Mouse (Mus musculus) frontal cortex, postnatal 14 days (tissue): ENCODE results near the gene Rsbn1.

ENCODE experiments used
- DNase-seq, 2 experiments: peaks; one replicate each; pipeline ENCODE4 v3.0.0; 2022; ENCODE audit warnings: low spot score in 2 of 2

Gene Rsbn1

DNA sequence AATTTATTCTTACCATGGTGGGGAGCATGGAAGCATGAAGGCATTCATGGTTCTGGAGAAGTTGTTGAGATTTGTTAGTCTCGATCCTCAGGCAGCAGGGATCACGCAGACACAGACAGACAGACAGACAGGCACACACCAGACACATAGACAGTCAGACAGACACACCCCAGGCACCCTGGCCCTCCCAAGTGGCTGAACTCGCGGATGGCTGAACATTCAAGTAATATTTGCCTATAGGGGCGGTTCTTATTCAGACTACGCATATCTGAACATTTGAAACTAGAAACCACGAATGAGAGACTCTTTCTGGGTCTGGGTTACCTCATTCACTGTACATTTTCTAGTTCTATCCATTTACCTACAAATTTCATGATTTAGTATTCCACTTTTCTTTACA lies 34.7 kb downstream of the Rsbn1 start:
- DNase-seq, result no peak

DNA sequence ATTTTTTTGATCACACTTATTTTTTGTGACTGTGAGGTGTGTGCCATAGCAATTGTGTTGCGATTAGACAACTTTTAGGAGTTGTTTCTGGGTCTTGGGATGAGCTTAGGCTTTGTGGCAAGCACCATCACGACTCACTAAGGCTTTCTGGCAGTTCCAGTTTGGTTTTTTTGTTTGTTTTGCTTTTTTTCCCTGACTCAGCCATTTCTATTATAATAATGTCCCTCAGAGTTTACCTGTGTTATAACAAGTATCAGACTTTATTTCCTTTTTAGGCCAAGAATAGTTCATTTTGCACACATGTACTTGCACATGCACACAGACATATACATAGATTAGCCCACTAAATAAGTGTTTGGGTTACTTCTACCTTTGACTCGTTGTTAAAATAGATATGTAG lies 46.7 kb downstream of the Rsbn1 start:
- DNase-seq, result no peak

DNA sequence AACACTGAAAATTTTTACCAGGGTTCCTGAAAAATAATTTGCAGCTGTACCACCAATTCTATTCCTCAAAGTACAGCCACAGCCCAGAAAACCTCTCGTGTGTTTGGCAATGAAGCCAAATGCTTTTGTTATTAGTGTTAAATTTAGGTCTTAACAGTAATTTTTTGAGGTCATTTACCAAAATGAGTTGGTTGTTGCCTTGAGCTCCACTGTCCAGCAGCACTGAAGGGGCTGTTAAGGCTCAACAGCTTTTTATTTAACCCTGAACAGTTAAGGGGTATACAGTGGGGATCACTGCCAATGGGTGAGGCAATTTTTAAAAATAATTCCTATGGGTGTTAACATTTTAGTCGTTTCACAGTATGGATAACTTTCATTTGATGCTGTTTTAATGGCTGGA lies 53.3 kb downstream of the Rsbn1 start:
- no peak for DNase-seq

DNA sequence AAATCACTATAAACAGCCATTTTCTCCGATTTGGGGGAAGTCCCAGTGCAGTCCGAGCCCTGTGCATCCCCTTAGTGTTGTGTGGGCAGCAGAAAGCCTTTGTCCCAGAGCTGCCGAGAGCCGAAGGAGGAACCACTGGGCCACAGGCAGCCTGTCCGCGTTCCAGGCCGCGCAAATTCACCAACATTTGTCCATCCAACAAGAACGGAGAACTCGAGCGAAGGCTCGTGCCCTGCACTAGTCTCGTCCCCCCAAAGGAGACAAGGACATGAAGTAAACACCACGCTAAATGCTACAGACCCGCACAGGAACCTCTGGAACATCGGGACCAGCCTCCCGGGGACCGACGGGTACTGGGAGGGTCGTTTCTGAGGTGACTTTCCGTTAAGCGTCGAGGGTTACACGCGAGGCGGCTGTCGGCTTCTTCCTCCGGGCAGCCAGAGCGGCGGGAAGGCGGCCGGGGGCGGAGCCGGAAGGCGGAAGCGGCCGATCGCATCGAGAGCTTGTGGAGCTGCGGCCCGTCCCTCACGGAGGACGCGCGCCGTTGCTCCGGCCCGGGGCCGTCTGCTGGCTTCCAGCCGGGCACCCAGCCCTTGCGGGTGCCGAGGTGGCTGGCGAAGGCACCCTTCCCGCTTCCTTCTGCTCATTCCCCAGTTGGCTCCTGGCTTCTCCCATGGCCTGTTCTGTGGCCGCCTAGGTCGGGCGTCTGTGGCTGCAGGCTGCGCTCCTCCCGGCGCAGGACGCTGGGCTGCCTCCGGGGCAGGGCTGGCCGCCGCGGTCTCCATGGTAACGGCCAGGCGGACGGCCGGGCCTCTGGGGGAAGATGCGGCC lies 54.2 kb downstream of the Rsbn1 start, which contains the start of gene Phtf1:
TSS of gene Phtf1 (plus strand) at position 250 of the 831 bp plus-strand sequence.
- DNase-seq, result peak; percentile 74 to 78

DNA sequence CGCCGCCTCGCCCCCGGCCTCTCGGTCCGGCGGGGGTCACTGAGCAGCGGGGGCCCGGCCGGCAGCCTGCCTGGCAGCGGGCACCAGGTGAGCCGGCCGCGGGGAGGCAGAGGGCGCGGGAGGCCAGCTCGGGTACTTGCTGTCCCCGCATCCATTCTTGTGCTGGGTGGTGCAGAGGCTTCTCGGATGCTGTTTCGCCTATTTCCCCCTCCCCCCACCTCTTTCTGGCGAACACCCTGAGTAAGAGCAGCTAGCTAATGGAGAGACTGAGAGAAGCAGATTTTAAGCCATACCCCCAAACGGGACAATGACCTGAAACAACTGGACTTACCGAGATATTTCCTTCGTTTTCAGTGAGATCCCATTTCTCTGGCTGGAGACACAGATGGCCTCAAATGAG lies 54.8 kb downstream of the Rsbn1 start:
- DNase-seq, result peak; percentile 47 to 48

DNA sequence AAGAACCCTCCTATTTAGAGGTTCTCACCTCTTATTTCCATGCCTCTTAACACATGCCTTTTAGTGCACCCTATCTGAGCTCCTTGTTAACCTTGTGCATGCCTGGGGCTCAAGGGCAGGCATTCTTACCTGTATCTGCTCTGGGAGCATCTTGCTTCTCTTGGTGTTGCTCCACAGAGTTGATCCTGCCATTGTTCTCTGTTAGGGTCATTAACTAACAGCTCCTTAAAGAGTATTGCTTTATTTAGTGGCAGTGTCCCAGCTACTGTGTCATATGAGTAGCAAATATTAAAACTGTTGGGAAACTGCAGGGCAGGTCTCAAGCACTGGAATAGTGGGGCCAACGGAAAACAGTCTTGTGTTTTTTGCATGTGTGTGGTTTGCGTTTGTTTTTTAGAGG lies 57.2 kb downstream of the Rsbn1 start:
- DNase-seq, result no peak

DNA sequence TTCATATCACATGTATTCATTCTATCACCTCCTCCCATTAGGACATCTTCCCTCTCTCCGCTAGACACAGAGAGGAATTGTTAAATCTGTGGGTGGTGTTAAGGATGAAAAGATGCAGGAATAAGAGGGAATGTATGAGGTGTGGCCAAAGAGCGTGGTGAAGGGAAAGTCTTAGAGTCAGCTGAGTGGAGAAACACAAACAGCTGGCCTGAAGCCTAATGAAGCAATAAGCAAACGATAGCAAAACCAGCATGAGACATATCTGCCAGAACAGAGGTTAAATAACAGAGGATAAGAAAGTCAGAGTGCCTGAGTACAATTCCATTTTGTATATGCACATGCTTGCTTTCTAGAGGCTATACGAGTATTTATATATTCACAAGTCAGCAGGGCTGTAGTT lies 70.6 kb downstream of the Rsbn1 start:
- no peak for DNase-seq

DNA sequence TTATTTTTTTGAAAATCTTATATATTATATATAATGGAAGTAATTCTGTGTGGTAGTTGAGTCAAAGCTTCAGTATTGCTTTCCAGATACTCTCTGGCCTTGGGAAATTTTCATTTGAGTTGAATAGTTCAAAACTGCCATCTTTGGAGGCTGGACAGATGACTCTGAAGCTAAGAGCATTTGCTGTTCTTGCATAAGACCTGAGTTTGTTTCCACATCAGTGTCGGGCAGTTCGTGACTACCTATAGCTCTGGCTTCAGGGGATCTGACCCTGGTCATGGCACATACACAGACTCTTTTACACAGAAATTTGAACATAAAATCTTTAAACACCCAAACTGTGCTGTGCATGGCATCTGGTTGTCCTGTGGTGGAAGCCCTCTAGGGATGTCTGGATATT lies 71.3 kb downstream of the Rsbn1 start:
- no peak for DNase-seq

DNA sequence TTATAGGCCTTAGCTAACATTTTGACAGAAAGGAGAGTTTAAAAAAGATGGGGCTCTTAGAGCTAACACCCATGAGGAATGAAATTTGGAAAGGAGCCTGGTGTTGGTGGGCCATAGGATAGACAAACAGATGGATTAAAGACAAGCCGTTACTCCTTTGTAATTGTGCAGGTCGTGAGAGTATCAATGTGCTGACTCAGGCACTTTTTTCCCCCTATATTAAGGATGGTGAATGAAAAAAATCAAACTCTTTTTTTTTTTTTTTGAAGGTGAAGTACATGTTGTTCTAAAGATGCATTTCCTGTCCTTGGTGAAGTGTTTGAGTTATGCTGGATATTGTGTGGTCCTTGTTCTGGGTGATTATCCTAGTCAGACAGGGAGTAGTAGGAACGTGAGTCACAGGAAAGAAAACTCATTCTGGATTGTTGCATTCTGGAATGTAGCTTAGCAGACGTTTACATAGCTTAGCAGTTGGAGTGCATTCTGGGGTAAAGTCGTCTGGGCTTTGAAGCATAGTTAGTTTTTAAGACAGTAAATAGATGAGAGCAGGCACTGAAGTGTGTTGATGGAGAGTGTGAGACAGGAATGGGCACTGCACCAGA lies 74.0 kb downstream of the Rsbn1 start:
- DNase-seq, result no peak

DNA sequence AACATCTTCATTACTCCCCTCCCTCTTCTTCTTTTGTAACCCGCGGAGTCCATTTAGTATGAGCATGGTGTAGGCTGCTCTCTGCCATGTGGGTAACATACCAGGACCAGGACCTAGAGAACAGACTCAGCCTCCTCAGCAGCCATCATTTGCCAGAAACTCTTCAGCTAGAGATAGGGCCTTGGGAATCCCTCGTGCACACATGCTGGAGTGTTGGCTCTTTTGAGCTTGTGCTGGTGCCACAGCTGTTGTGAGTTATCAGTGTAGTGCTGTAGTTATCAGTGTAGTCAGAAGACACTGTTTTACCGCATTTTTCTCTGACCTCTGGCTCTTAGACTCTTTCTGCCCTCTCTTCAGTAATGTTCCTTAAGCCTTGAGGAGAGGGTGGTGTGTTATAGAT lies 75.4 kb downstream of the Rsbn1 start:
- no peak for DNase-seq

DNA sequence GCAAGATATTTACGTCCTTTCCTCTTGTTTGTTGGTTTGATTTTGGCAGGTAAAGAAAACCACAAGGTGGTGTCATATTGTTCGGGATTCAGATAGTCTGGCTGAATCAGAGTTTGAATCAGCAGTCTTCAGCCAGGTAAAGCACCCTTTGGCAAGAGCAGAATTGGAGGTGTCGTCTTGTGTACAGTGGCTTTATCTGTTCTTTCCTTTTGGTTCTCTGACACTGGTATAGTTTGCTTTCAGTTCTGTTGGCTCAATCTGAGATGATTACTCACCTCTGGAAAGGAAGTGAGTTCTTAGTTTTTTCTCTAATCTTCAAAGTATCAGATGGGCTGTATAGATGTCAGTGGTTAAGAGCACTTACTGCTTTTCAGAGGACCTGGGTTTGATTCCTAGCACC lies 77.4 kb downstream of the Rsbn1 start:
- no peak for DNase-seq

DNA sequence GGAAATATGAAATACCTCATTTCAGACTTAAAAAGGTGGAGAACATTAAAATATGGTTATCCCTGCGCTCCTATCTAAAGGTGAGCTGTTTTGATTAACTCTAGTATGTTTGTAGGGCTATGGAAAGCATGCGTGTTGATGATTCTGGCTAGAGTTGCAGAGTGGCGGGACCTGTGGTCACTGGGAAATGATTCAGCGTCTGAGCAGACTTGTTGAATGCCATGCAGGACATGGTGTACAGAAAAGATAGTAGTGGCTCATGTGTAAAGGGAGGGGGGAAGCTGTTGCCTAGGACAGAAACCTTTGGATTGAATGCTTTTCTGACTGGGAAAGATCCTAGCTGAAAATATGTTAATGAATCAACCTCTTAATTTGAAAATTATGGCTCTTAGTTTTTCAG lies 84.8 kb downstream of the Rsbn1 start:
- DNase-seq, result no peak

DNA sequence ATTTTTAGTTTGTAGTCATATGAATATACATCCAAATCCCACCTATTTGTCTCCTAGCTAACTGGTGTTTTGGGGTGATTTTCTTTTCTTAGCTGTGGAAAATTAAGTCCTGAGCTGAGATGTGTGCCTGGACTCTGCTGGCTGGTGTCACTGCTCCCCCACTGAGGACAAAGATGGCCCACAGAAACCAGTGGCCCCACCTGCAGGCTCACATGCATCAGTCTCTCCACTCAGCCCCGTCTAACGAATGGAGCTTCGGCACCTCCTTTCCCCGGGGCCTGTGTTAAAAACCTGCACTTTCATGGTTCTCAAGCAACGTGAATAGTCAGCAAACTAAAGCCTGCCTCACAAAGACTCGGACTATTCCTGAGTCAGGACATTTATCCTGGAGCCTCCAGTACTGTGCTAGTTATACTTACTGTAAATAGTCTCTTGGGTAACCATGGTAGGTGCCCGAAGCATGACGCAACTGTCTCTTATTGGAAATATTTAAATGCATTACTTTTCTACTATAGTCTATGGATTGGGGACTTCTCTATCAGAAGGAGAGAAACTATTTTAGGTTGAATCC lies 93.1 kb downstream of the Rsbn1 start:
- DNase-seq, result no peak

DNA sequence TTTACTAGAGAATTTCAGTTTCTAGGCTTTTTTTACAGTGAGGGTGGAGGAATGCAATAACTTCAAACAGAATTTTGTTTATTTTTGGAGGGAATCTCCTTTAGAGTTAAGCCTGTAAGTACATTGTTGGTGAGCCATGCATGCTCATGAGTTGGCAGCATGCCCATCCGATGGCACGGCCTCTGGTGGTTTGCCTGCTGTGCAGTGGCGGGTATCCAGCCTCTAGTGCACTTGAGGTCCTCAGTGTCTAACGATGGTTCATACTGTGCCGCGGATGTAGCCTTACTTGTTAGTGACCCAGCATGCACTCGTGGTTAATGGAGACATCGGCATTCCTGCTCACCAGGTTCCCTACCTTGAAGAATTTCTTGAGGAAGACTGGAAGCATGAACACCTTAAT lies 93.6 kb downstream of the Rsbn1 start:
- peak in 1 of 2 experiments; percentile 22 for DNase-seq

DNA sequence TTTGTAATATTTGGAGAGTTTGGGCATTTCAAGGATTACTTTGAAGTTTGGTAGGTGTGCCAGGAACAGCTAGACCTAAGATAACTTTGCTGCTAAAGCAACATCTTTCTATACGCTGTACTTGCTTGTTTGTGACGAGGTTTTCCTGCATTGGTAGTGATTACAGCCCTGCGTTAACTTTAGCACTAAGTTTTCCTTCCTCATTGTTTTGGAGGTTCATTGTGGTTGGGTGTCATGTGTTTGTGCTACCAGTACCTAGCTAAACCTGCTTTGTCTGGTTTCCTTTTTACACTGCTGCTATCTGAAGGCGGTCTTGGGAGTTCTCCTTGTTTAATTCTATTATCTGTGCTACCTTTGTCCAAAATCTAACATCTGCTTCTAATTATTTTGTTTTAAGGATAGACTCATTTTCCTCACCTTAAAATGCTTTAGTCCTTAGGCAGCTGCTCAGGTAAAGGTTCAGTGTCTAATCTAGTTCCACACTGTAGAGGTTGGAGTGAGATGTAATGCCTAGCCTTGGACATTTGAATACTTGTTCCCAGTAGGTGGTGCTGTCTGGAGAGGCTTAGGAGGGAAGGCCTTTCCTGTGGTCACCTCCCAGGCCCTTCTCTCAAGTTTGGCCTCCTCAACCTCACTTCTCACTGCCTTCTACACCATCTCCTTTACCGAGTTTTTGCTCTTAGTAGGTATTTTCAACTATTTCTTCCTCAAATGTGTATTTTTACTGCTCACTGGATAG lies 96.2 kb downstream of the Rsbn1 start:
- DNase-seq, result no peak

DNA sequence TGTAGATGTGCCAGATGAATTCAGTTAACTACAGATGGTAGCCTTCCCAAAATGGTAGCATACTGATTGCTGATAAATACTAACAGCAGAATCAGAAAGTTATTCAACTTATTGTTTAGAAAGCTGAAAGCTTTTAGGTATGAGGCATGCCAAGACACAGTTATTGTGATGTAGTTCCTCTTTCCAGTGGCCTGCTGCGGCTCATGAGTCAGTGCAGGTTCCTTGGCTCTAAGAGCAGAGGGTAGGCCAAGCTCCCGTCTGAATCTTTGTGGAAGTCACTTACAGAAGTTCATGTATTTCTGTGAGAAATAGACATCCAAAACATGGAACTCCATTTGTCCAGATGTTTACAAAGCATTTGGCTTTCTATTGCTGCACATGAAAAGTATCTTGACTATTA lies 98.1 kb downstream of the Rsbn1 start:
- DNase-seq, result no peak
